Mouse (Mus musculus) cerebral cortex, adult 2 months (tissue): ENCODE results near the gene Osm.

Experiments
- WGBS: fragments of 180-500 bp; shearing (Covaris S2); methylation state at CpG from one replicate; pipeline ENCODE4 v1.1.7; 2018; 5-methylcytosine and 5-hydroxymethylcytosine counted together

Gene Osm

GRCm38 (mm10) chr11:4240151-4240550 is 3.9 kb downstream of the Osm start:
- 67% methylated on average over 7 of the region's 7 CpGs for WGBS

GRCm38 (mm10) chr11:4241180-4241579 is 5.0 kb downstream of the Osm start:
- 80% methylated on average over 4 of the region's 4 CpGs for WGBS

GRCm38 (mm10) chr11:4246126-4246525 is 9.9 kb downstream of the Osm start:
- WGBS = 83% methylated on average over 6 of the region's 6 CpGs

- 84% methylated on average over 4 of the region's 4 CpGs for WGBS
These were observed 10.4 kb downstream of the Osm start for GRCm38 (mm10) chr11:4246623-4247022.

- 89% methylated on average over 14 of the region's 14 CpGs for WGBS
These were observed 11.2 kb downstream of the Osm start for GRCm38 (mm10) chr11:4247201-4247959.

GRCm38 (mm10) chr11:4249151-4249550 is 12.9 kb downstream of the Osm start:
- 98% methylated on average over 3 of the region's 3 CpGs for WGBS

- 90% methylated on average over 7 of the region's 7 CpGs for WGBS
These were observed 14.1 kb downstream of the Osm start for GRCm38 (mm10) chr11:4250290-4250689.

- 60% methylated on average over 3 of the region's 3 CpGs for WGBS
These were observed 15.2 kb downstream of the Osm start for GRCm38 (mm10) chr11:4251376-4251775.

GRCm38 (mm10) chr11:4252886-4253285 is 16.7 kb downstream of the Osm start:
- 67% methylated on average over 2 of the region's 2 CpGs for WGBS

GRCm38 (mm10) chr11:4256846-4257607 is 20.8 kb downstream of the Osm start, which contains the start of gene Lif:
Gene Lif (plus strand): TSS chr11:4257557.
- WGBS = 74% methylated on average over 11 of the region's 11 CpGs

GRCm38 (mm10) chr11:4257756-4258155 is 21.5 kb downstream of the Osm start:
- WGBS = 48% methylated on average over 5 of the region's 5 CpGs

GRCm38 (mm10) chr11:4258657-4259082 is 22.4 kb downstream of the Osm start:
- WGBS = 0% methylated on average over 7 of the region's 7 CpGs

- WGBS = 20% methylated on average over 14 of the region's 14 CpGs
These were observed 24.4 kb downstream of the Osm start for GRCm38 (mm10) chr11:4260463-4261187.

GRCm38 (mm10) chr11:4261188-4261494 is 24.9 kb downstream of the Osm start:
- WGBS = 53% methylated on average over 7 of the region's 7 CpGs

- 36% methylated on average over 5 of the region's 5 CpGs for WGBS
These were observed 25.7 kb downstream of the Osm start for GRCm38 (mm10) chr11:4261969-4262368.

- 33% methylated on average over 7 of the region's 7 CpGs for WGBS
These were observed 26.6 kb downstream of the Osm start for GRCm38 (mm10) chr11:4262847-4263246.

- 63% methylated on average over 1 of the region's 1 CpGs for WGBS
These were observed 27.1 kb downstream of the Osm start for GRCm38 (mm10) chr11:4263296-4263695.

- WGBS = 88% methylated on average over 7 of the region's 7 CpGs
These were observed 27.8 kb downstream of the Osm start for GRCm38 (mm10) chr11:4264066-4264465.

- 1% methylated on average over 61 of the region's 61 CpGs for whole genome bisulfite sequencing
These were observed 30.3 kb downstream of the Osm start for GRCm38 (mm10) chr11:4266271-4267201.

GRCm38 (mm10) chr11:4267202-4267578 is 31.0 kb downstream of the Osm start:
- 32% methylated on average over 13 of the region's 13 CpGs for WGBS

GRCm38 (mm10) chr11:4268500-4268899 is 32.3 kb downstream of the Osm start:
- WGBS = 92% methylated on average over 6 of the region's 6 CpGs
